In the genomic region with DNA sequence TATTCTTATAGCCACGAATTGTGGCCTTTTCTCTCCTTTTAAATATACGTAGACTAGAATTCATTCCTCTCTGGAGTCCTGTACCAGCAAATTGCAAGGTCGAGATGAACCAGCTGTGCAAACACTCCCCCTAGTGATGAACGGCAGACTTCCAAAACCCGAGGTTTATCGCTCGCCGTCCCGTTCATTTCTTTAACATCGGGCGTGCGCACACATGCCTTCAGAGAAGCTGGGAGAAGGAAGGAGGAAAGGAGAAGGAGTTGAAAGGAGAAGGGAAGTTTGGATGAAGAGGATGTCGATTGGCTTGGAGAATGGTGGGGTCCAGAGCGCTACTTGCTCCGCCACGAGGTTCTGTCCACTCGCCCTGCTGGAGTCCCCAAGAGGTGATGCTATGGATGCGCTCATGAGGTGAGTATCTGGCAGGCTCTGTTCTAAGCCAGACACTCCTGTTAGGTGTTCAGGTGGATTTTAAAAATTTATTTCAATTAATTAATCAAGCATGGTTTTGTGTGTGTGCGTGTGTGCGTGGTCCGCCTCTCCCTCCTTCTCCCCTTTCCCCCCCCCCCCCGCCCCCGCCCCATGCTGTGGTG, we compare ENCODE assay signal across 7 mouse cellular contexts. TPM values are rescaled to one million over a fixed set of nuclear protein-coding genes. Genes with fewer than 3 reads are reported as not detected.
DNase-seq lines count a peak whose midpoint lies in the region; ATAC-seq lines count a peak whose summit lies in the region.

No protein-coding gene starts in this region.

- H3K36me3 ChIP-seq in forebrain, embryonic 13.5 days (ENCODE audit: poor library complexity, severe bottlenecking): no peaks in the 10 kb centered on the region
- H3K36me3 ChIP-seq in hindbrain, embryonic 13.5 days: no peaks in the 10 kb centered on the region

- H3K4me3 ChIP-seq in forebrain, embryonic 13.5 days: peak overlapping the region; percentile 30
- peak overlapping the region; percentile 30 for H3K4me3 ChIP-seq in hindbrain, embryonic 13.5 days

- H3K27ac ChIP-seq in forebrain, embryonic 13.5 days: no peak overlapping the region
- H3K27ac ChIP-seq in hindbrain, embryonic 13.5 days: no peak overlapping the region

- WGBS in forebrain, embryonic 13.5 days: 9% methylated on average over 22 of the region's 23 CpGs
- WGBS in hindbrain, embryonic 13.5 days: 9% methylated on average over 23 of the region's 23 CpGs

- H3K9me3 ChIP-seq in forebrain, embryonic 13.5 days (replicated peaks): no peaks in the 10 kb centered on the region
- no peaks in the 10 kb centered on the region for H3K9me3 ChIP-seq in hindbrain, embryonic 13.5 days

- peaks cover 16% of the 10 kb centered on the region for H3K27me3 ChIP-seq in forebrain, embryonic 13.5 days
- H3K27me3 ChIP-seq in hindbrain, embryonic 13.5 days: peaks cover 34% of the 10 kb centered on the region

- peak; percentile 45 for DNase-seq in MN1 (ENCODE audit: low spot score)
- peak; percentile 83 for DNase-seq in brain, adult 2 months (ENCODE audit: low read depth, low spot score)
- DNase-seq in layer of hippocampus, postnatal 14 days (ENCODE audit: low spot score in 2 of 2): peak; percentile 41 to 74
- peak; percentile 82 for DNase-seq in lung, postnatal 10 days
- DNase-seq in right cerebral cortex, adult 2 months (ENCODE audit: low spot score in 2 of 2): peak; percentile 71 to 80

- no peak overlapping the region for H3K9ac ChIP-seq in forebrain, embryonic 13.5 days
- H3K9ac ChIP-seq in hindbrain, embryonic 13.5 days: peak overlapping the region; percentile 58; the same call in 1 of the 2 replicates

- ATAC-seq in forebrain, embryonic 13.5 days: peak; percentile 55
- peak; percentile 32; the same call in 1 of the 2 replicates for ATAC-seq in hindbrain, embryonic 13.5 days (ENCODE audit: low FRiP score)

- peak overlapping the region; percentile 58 for H3K4me2 ChIP-seq in forebrain, embryonic 13.5 days
- peak overlapping the region; percentile 55 for H3K4me2 ChIP-seq in hindbrain, embryonic 13.5 days

- H3K4me1 ChIP-seq in forebrain, embryonic 13.5 days: peaks cover 6% of the 10 kb centered on the region; the same call in 1 of the 2 replicates
- peaks cover 5% of the 10 kb centered on the region; the same call in 1 of the 2 replicates for H3K4me1 ChIP-seq in hindbrain, embryonic 13.5 days (replicated peaks)

RNA-seq across cellular contexts. Expression of a gene that starts 6.9 kb away (rescaled TPM):
- 3.6 and 5.6 TPM in 2 replicates for polyA plus RNA-seq in forebrain, embryonic 13.5 days (2015; fragmentation: Nextera tagmentation; extraction: Ambion mirVana)
- polyA plus RNA-seq in hindbrain, embryonic 13.5 days (2015; fragmentation: Nextera tagmentation; extraction: Ambion mirVana): 4.8 and 11.5 TPM in 2 replicates
- 10 to 100 TPM in 1 of 2 experiments, 1 to 10 TPM in 1; 2.1 to 15.4 TPM for total RNA-seq in layer of hippocampus, postnatal 14 days (2021)

RNA-seq across cellular contexts. Expression of a gene that starts 8.0 kb away (rescaled TPM):
- 34.3 and 36.5 TPM in 2 replicates for polyA plus RNA-seq in forebrain, embryonic 13.5 days (2015; fragmentation: Nextera tagmentation; extraction: Ambion mirVana)
- polyA plus RNA-seq in hindbrain, embryonic 13.5 days (2015; fragmentation: Nextera tagmentation; extraction: Ambion mirVana): 56.5 and 56.6 TPM in 2 replicates
- 10 to 100 TPM; 39.5 to 40.3 TPM for total RNA-seq in layer of hippocampus, postnatal 14 days (2021)
